In genomic region chr15:10749678-10750077, GRCm38 (mm10) we compare ENCODE assay signal across 22 mouse cellular contexts.
"Had no signal": no experiment of that assay in that cellular context is flagged by ENCODE, and none has a peak within 500 bp of the region (broad histone marks: within the 10 kb centered on the region; RNA-seq: fewer than 3 reads in every experiment).

No protein-coding gene starts in this region.

- H3K9me3 ChIP-seq: kidney, embryonic 15.5 days; limb, embryonic 10.5 days; limb, embryonic 13.5 days; liver, embryonic 12.5 days; liver, embryonic 15.5 days; neural tube, embryonic 12.5 days; neural tube, embryonic 15.5 days; stomach, embryonic 15.5 days had no signal

- H3K27ac ChIP-seq: kidney, embryonic 15.5 days; limb, embryonic 10.5 days; limb, embryonic 13.5 days; liver, embryonic 12.5 days; liver, embryonic 15.5 days; neural tube, embryonic 12.5 days; neural tube, embryonic 15.5 days; stomach, embryonic 15.5 days had no signal

- H3K36me3 ChIP-seq: kidney, embryonic 15.5 days; limb, embryonic 10.5 days; limb, embryonic 13.5 days; liver, embryonic 12.5 days; liver, embryonic 15.5 days; neural tube, embryonic 12.5 days; neural tube, embryonic 15.5 days; stomach, embryonic 15.5 days had no signal

- H3K4me1 ChIP-seq: liver, embryonic 12.5 days; liver, embryonic 15.5 days; stomach, embryonic 15.5 days had no signal

- DNase-seq: kidney, adult 8-10 months; kidney, postnatal 10 days; kidney, postnatal 36 days; layer of hippocampus, adult 9-11 months; liver; lung, adult 18-20 months; lung, postnatal 14 days; lung, postnatal 4 days; midbrain, embryonic 14.5 days; right cerebral cortex, postnatal 25 days; spleen, adult 18-20 months; thymus, adult 18-20 months; thymus, postnatal 36 days had no signal

- H3K9ac ChIP-seq: kidney, embryonic 15.5 days; limb, embryonic 13.5 days; liver, embryonic 12.5 days; liver, embryonic 15.5 days; neural tube, embryonic 12.5 days; neural tube, embryonic 15.5 days; stomach, embryonic 15.5 days had no signal

- H3K4me2 ChIP-seq: kidney, embryonic 15.5 days; limb, embryonic 13.5 days; liver, embryonic 12.5 days; liver, embryonic 15.5 days; midbrain, embryonic 11.5 days; neural tube, embryonic 12.5 days; neural tube, embryonic 15.5 days; stomach, embryonic 15.5 days had no signal

- H3K4me3 ChIP-seq: kidney, embryonic 15.5 days; limb, embryonic 10.5 days; limb, embryonic 13.5 days; liver, embryonic 12.5 days; liver, embryonic 15.5 days; neural tube, embryonic 12.5 days; neural tube, embryonic 15.5 days; stomach, embryonic 15.5 days had no signal

- H3K27me3 ChIP-seq: kidney, embryonic 15.5 days; limb, embryonic 13.5 days; liver, embryonic 12.5 days; liver, embryonic 15.5 days; neural tube, embryonic 12.5 days; neural tube, embryonic 15.5 days; stomach, embryonic 15.5 days had no signal

- ATAC-seq: liver, embryonic 12.5 days had no signal
